In the genomic region with DNA sequence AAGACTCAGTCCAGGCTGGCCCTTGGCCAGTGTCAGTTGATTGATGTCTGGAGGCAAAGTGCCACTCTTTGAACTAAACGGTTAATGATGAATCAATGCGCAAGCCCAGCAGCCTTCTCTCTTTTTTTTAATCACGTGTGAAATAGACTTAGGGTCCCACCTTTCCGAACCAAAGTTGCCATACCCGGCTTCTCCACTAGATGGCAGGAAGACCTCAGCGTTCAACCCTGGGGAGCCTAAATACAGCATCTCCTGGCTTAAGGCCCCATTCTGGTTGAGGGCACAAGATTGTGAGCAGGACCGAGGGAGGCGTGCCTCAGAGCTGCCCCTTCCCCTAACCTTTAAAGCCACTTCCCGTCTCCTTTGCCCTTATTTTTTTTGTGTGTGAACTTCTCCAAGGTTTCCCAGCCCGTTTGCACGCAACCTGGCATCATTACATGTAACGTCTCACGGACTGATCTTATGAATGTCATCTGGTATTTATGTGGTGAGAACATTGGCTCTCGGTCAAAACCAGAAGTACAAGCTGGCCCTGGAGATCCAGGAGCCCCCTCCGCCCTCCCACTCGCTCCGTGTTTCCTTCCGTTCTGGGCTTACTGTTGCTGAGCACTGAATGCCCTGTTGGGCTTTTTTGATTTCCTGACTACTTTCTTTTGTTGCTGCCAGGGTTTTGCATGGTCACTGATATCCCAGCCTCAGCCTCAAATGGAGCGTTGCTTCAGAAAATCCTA, we compare ENCODE assay signal across 8 mouse cellular contexts. TPM values are rescaled to one million over a fixed set of nuclear protein-coding genes. Genes with fewer than 3 reads are reported as not detected.
DNase-seq lines count a peak whose midpoint lies in the region; ATAC-seq lines count a peak whose summit lies in the region.

No protein-coding gene starts in this region.

- H3K4me1 ChIP-seq in hindbrain, embryonic 11.5 days (replicated peaks; ENCODE audit: control insufficient read depth, insufficient read depth, low read length), result no peaks in the 10 kb centered on the region

- peak; percentile 69 for ATAC-seq in hindbrain, embryonic 11.5 days (ENCODE audit: low FRiP score)

- no peak overlapping the region for H3K4me3 ChIP-seq in hindbrain, embryonic 11.5 days (ENCODE audit: low read depth, low read length)

- WGBS in hindbrain, embryonic 11.5 days, result 35% methylated on average over 19 of the region's 19 CpGs

- H3K27ac ChIP-seq in hindbrain, embryonic 11.5 days (ENCODE audit: low read depth, low read length), result no peak overlapping the region

- DNase-seq in MN1 (ENCODE audit: low spot score), result peak; percentile 89
- peak; percentile 65 for DNase-seq in cerebellum, adult 9-10 months
- DNase-seq in frontal cortex, adult 2 months (ENCODE audit: extremely low spot score in 1 of 2, low spot score in 1 of 2), result peak; percentile 53 to 92
- DNase-seq in hindbrain, embryonic 11.5 days (ENCODE audit: low spot score), result peak; percentile 96
- peak; percentile 94 to 96 for DNase-seq in layer of hippocampus, postnatal 10 days (ENCODE audit: low spot score in 2 of 2)
- peak; percentile 88 for DNase-seq in lung, postnatal 10 days
- DNase-seq in retina, adult 2 months (ENCODE audit: low read depth, low spot score), result peak; percentile 38
- peak; percentile 79 for DNase-seq in thymus, postnatal 25 days

- H3K36me3 ChIP-seq in hindbrain, embryonic 11.5 days (ENCODE audit: control insufficient read depth, insufficient read depth, low read length), result no peaks in the 10 kb centered on the region

- no peak overlapping the region for H3K9ac ChIP-seq in hindbrain, embryonic 11.5 days (ENCODE audit: low read depth, low read length)

- H3K4me2 ChIP-seq in hindbrain, embryonic 11.5 days (replicated peaks; ENCODE audit: low read depth, low read length), result no peak overlapping the region

- H3K27me3 ChIP-seq in hindbrain, embryonic 11.5 days (ENCODE audit: control insufficient read depth, insufficient read depth, low read length), result no peaks in the 10 kb centered on the region

- H3K9me3 ChIP-seq in hindbrain, embryonic 11.5 days (ENCODE audit: control insufficient read depth, low read length), result no peaks in the 10 kb centered on the region

RNA-seq across cellular contexts. Expression of gene Gprc5a, which starts 22.4 kb away (rescaled TPM):
- 0.06 and 0.08 TPM in 2 replicates for polyA plus RNA-seq in frontal cortex, adult 2 months (2012; rRNA removed)
- 2.3 and 3.7 TPM in 2 replicates for polyA plus RNA-seq in hindbrain, embryonic 11.5 days (2014; fragmentation: Nextera tagmentation; extraction: Ambion mirVana)
- total RNA-seq in layer of hippocampus, postnatal 10 days (2021), result under 1 TPM; 0.16 TPM

RNA-seq across cellular contexts. Expression of gene Gprc5d, which starts 30.2 kb away (rescaled TPM):
- 0.48 and 0.59 TPM in 2 replicates for polyA plus RNA-seq in frontal cortex, adult 2 months (2012; rRNA removed)
- polyA plus RNA-seq in hindbrain, embryonic 11.5 days (2014; fragmentation: Nextera tagmentation; extraction: Ambion mirVana), result not detected in 2 replicates
- not detected for total RNA-seq in layer of hippocampus, postnatal 10 days (2021)

Comparison
In these comparisons a context has a peak if more than half of its experiments do, and no peak if none do; other contexts are left out.
1. DNase-seq: peak in every context shown above with its lines; median percentile 96 in hindbrain, embryonic 11.5 days; 95 in layer of hippocampus, postnatal 10 days; 89 in MN1; 88 in lung, postnatal 10 days; 79 in thymus, postnatal 25 days; 72 in frontal cortex, adult 2 months; 65 in cerebellum, adult 9-10 months; 38 in retina, adult 2 months.